Mouse (Mus musculus) lung, adult 2 months (tissue): ENCODE results near the gene Ptprm.

Experiments
- CTCF ChIP-seq: fragments of 200-500 bp; IDR thresholded peaks from 2 replicates; pipeline ENCODE4 v1.5.1; 2011; ENCODE audit warnings: mild to moderate bottlenecking, low read length, control low read depth; ENCODE audit not compliant: insufficient read depth
- POLR2A ChIP-seq: fragments of 200-500 bp; IDR thresholded peaks from 2 replicates; pipeline ENCODE4 v1.6.1; 2011; ENCODE audit warnings: low read depth, mild to moderate bottlenecking, control low read depth, low read length, borderline replicate concordance; ENCODE audit errors: extremely low read depth

GRCm38 (mm10) chr17:67357191-67357590 is 2.9 kb upstream of the Ptprm start:
- TF ChIP-seq CTCF (no peak), POLR2A (no peak)
